Mouse (Mus musculus) adrenal gland (tissue): ENCODE data around the gene Sv2c.

Source experiments
- intact Hi-C: fragments of 180-260 bp; cut with DNase I; formaldehyde crosslinking; loops from one replicate; pipeline ENCODE4 v1.15.1; 2025

The Sv2c gene

DNA sequence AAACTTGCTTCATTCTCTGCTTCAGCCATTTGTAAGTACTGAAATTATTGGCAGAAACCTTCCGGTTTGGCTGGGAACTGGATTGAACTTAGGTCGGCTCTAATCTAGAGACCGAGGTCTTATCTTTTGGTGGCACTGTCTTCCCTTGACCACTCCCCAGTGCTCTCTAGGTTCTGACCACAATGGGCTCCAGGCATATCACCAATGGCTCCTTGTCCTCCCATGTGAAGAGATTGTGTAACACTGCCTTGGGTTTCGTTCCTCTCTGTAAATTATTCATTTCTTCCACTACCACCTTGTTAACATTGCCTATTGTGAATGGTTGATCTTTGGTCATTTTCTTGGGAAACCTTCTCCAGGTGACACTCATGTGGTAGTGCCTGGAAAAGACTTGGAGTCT is 184.0 kb downstream of the Sv2c start:
- intact Hi-C loops: no loop called here

DNA sequence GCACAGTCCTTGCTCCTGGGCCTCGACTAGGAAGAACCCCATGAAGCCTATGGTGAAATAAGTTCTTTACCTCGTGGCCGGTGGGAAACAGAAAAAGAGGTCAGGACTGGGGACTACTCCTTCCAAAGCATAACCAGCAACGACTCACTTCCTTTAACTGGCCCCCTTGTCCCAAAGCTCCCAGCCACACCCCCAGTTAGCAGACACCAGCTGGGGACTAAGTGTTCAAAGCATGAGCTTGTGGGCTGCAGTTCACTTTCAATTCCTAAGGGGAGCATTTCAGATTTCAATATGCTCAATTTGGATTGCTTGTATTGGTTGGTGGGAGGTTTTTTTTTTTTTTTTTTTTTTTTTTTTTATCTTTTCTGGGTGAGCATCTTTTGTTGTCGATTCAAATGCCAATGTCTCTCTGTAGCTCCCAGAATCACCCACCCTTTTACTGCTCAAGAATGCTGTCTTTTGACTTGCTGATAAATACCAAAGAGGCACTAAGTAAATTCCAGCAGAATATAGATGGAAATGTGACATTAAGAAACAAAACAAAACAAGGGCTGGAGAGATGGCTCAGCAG is 186.4 kb downstream of the Sv2c start:
- intact Hi-C loops: no loop called here

DNA sequence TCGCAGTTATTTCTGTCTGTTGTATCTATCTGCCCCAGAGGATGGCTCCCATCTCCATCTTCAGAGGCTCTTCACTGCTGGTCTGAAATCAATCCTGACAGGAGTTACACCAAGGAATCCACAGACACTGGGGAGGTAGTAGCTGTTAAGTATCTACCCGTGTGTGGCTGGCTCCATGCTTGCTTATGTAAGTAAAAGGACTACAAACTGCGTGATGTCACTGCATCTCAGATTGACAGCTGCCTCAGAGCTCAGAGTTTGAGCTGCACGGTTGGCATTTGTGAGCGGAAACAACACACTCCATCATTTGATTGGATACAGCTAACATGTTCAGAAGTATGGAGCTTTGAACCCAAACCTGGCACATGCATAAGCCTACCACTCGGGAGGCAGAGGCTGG is 187.8 kb downstream of the Sv2c start:
- intact Hi-C loops: no loop called here

DNA sequence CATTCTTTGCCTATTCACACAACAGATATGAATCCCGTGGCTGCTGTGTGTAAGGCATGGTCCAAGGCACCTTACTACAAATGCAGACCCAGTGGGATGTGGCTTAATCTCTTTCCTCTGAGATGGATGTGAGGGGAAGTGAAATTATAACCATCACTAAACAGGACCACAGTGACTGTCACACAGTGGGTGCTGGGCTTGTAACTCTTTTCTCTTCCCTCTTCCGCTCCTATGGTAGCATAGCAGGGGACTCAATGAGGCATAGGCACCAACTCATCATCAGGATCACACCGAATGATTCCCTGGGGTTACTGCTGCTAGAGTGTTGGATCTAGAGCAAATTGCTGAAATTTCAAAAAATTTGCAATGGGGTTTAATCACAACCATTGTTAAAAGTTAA is 188.5 kb downstream of the Sv2c start:
- intact Hi-C loops: no loop called here

DNA sequence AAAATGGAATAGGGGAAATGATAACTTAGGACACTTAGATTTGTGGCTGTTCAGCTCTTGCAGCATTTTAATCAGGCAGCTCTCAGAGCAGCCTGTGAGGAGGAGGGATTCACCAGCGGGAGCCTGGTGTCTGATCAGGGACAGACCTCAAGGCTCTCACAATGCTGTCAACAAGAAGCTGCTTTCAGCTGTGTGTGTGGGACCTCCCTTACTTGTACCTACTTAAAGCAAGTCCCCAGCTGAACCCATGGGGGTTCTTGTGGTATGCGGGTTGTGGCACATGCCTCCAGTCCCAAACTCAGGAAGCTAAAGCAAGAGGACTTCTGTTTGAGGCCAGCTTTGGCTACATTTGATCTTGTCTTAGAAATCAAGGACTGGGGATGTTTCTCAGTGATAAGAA is 189.8 kb downstream of the Sv2c start:
- intact Hi-C loops: no loop called here

DNA sequence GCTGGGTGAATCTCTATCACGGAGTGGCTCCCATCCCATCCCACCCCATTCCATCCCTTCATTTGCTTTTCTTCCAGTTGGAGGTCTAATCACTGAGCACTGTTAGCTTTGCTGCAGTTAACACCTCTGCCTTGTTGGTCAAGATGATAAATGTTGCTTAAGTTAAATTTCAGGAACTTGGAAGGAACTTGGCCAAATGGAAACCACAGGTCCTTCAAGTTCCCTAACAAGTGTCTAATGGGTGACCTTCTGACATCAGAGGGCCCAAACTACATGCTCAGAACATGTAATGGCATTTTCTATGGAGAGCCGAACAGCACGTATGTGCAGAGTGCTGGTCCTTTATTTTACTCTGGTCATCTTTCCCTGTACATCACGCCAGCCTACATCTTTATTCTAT is 190.5 kb downstream of the Sv2c start:
- intact Hi-C loops: no loop called here

DNA sequence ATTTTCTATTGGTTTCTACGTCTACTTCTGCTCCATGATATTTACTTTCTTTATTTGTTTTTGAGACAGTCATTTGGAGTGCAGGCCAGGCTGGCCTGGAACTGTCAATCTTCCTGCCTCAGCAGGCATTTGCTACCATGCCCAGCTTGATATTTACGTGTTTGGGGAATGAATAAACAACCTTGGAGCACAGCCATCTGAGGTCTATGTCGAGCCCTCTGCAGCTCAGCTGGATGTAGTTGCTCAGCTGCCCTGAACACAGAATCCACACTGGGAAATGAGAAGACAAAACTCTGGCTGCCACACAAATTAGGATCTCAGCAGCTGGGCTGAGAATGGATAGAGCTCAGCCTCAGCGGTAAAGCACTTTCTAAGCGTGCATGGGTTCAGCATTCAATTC is 191.6 kb downstream of the Sv2c start:
- intact Hi-C loops: no loop called here

DNA sequence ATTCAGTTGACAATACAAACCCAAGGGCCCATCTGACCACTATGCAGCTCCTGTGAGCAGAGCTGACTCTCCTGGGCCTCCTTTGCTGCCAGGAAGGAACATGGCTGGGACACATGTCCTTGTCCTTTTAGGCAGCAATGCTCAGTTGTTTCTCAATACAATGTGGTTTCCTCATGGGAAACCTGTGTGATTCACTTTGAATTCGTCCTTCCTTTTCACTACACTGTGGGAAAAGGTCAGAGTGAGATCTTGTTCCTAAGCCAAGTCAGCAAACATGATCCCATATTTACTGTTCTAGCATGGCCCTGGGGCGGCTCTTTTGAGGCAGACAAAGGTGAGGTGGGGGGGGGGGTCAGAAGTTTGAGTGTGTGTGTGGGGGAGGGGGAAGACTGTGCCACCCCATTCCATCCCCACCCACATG is 208.2 kb downstream of the Sv2c start:
- intact Hi-C loops: no loop called here

DNA sequence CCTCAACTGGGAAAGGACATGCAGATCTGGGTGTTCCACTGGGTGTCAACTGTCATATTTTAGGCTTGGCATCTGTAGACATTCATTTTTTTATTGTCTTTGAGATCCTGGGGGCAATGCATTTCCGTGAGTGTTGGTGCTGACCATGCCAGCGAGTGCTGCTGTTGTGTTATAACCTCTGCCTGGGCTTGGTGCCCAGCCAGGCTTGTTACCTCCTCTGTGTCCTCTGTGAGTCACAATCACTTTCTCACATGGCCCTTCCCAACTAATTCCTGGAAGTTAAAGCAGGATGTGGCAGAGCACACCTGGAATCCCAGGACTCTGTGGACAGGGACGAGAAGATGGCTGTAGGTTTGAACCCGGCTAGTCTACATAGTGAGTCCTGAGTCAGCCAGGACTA is 209.8 kb downstream of the Sv2c start:
- intact Hi-C loops: no loop called here

DNA sequence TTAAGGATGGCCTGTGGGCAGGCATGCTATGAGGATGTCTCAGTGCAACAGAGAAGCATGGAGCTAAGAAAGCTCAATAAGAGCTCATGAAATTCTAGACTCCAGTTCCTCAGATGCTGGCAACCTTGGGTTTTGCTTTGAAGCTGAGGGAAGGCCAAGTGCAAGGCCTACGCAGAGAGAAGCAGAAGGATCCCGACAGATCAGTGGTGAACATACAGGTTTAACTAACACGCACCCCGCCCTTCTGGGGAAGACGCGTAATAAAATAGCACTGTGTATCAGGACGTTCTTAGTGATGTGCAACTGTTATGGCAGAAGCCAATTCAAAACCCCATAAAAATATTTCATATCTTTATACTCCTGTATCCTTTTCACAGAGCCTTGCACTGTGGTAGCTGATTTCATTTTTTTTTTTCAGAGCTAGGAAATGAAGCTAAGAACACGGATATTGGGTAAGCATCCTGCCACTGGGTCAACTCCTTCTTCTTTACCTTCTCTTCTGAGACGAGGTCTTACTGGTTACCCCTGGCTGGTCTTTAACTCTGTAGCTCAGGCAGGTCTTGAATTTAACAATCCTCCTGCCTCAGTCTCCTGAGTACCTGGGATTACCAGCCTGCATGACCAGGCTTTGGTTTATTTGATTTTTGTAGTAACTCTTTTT is 213.6 kb downstream of the Sv2c start:
- intact Hi-C loops: no loop called here

DNA sequence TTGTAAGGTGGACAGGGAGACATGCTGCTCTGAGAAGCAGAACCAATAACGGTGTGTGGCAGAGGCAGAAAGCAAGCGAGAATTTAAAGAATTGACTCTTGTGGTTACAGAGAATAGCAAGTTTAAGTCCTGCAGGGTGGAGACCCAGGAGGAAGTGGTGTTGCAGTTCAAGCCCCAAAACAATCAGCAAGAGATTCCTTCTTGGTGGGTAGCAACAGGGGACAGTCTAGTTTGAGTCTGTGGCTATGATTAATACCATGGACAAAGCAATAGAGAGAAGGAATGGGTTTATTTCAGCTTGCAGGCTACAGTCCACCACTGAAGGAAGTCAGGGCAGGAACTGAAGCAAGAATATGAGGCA is 219.4 kb downstream of the Sv2c start:
- intact Hi-C loops: no loop called here

DNA sequence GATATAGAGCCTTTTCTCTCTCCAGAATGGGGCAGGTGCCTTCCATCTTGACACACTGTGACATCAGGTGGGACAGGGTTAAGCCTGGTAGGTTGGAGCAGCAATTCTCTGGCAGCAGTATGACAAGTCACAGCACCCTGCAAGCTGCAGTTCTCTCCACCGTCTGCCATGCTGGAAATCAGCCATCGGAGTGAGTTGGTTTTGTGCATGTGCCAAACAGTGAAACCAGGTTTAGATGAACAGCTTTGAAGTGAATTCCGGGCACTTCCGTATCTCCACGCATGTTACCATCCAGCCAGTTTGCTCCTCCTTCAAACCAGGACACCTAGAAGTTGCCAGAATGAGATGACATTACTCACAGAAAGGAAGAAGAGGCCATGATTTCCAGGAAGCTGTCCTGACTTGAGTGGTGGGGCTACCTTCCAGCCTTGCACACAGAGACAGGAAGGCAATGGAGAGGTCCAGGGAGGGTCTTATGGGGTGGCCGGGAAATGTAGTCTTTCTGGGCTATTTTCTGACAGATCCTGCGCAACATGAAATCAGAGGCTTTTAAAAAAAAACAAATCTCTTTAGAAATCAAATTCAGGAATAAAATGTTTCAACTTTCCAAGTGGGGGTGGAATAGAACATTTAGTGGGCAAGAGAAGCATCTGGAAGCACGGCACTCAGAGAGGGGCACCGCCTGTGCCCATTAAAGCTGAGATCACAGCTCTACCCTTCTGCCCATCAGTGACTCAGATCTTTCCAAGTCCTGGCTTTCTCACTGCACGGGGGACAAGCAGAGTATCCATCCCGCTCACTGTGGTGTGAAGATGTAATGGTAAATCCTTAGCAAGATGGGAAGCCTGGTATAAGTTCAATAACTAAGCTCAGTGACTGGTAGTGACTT is 220.0 kb downstream of the Sv2c start:
- intact Hi-C loops: no loop called here

DNA sequence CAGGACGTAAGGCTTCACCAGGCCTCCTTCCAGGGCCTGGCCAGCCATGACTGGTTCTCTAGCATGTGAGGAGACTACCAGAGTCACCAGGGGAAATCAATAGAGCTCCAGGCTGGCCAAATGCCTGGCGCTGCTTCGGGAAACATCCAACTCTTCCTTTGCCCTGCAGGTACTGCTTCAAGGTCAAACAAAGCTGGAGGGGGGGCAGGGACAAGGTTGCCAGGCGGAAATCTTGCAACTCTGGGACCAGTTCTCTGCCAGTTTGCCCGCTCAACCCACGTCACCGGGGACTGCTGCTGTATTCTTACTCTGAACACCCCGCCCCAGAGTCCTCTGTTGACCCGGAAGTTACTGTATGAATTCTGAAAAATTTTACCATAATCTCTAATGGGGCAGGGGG is 222.1 kb downstream of the Sv2c start:
- intact Hi-C loops: no loop called here

DNA sequence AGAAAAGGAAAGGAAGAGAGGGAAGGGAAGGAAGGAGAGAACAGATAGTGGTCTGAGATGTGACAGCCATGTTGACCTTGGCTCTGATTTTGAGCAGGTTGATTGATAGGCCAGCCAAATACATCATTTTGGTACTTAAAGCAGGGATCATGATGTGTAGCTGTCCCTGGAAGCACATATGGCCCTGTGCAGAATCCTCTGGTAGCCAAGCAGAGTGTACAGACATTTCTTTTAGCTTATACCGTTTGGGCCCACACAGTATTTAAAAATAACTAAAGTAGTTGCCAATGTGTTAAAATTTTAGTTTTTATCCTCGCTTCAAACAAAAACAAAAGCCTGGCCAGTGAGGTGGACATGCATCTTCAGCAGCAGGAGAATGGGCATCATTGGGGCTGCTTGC is 223.1 kb downstream of the Sv2c start:
- intact Hi-C loops: no loop called here
